Mouse (Mus musculus): ENCODE results near the gene Renbp. TPM values are rescaled to one million over a fixed set of nuclear protein-coding genes. Genes with fewer than 3 reads are reported as not detected.

Gene Renbp
- polyA plus RNA-seq, 1 experiment from 2014 or later, result 14.1 TPM

- Histone ChIP-seq H3K4me3 (replicated peaks) (no peak within 1 kb of the TSS), H3K36me3 (no peaks in the 10 kb centered on the region), H3K9me3 (no peaks in the 10 kb centered on the region), H3K4me2 (no peak within 1 kb of the TSS), H3K4me1 (replicated peaks) (no peaks in the 10 kb centered on the region), H3K27me3 (peaks cover 25% of the 10 kb centered on the region), H3K27ac (no peak within 1 kb of the TSS), H3K9ac (replicated peaks) (no peak within 1 kb of the TSS)
- ATAC-seq (ENCODE audit: insufficient number of reproducible peaks, insufficient read depth, low FRiP score, low TSS enrichment, low read depth), result no peak
- WGBS, result 66% methylated on average over 6 of the region's 6 CpGs
Observed at GRCm38 (mm10) chrX:73891551-73892152, 39.0 kb downstream of the Renbp start, which contains the start of gene Avpr2. TSS of gene Avpr2 (plus strand) at chrX:73892102.

- Histone ChIP-seq H3K9ac (replicated peaks) (no peak overlapping the region), H3K36me3 (no peaks in the 10 kb centered on the region), H3K27me3 (peaks cover 35% of the 10 kb centered on the region), H3K4me3 (replicated peaks) (no peak overlapping the region), H3K9me3 (no peaks in the 10 kb centered on the region), H3K4me2 (no peak overlapping the region), H3K4me1 (replicated peaks) (0 out of 2 replicates have a peak, but pooled peaks cover 2% of the 10 kb centered on the region), H3K27ac (no peak overlapping the region)
- ATAC-seq (ENCODE audit: insufficient number of reproducible peaks, insufficient read depth, low FRiP score, low TSS enrichment, low read depth), result 0 out of 2 replicates have a peak, but pooled peaks have one; percentile 46
- WGBS, result 18% methylated on average over 6 of the region's 6 CpGs
Observed at GRCm38 (mm10) chrX:73881463-73881862, 49.2 kb downstream of the Renbp start.

GRCm38 (mm10) chrX:73881036-73881427 lies 49.6 kb downstream of the Renbp start:
- H3K9me3 ChIP-seq, result no peaks in the 10 kb centered on the region
- H3K36me3 ChIP-seq, result no peaks in the 10 kb centered on the region
- 0 out of 2 replicates have a peak overlapping the region, but pooled peaks have one; percentile 37 for H3K9ac ChIP-seq (replicated peaks)
- H3K4me2 ChIP-seq, result peak overlapping the region; percentile 68
- H3K27me3 ChIP-seq, result peaks cover 35% of the 10 kb centered on the region
- H3K4me3 ChIP-seq (replicated peaks), result peak overlapping the region; percentile 41
- WGBS, result 24% methylated on average over 16 of the region's 16 CpGs
- H3K27ac ChIP-seq, result no peak overlapping the region
- ATAC-seq (ENCODE audit: insufficient number of reproducible peaks, insufficient read depth, low FRiP score, low TSS enrichment, low read depth), result peak; percentile 76
- 0 out of 2 replicates have a peak, but pooled peaks cover 2% of the 10 kb centered on the region for H3K4me1 ChIP-seq (replicated peaks)

- H3K4me3 ChIP-seq (replicated peaks), result peak overlapping the region; percentile 41
- 0 out of 2 replicates have a peak overlapping the region, but pooled peaks have one; percentile 37 for H3K9ac ChIP-seq (replicated peaks)
- no peaks in the 10 kb centered on the region for H3K9me3 ChIP-seq
- ATAC-seq (ENCODE audit: insufficient number of reproducible peaks, insufficient read depth, low FRiP score, low TSS enrichment, low read depth), result 0 out of 2 replicates have a peak, but pooled peaks have one; percentile 32
- 0 out of 2 replicates have a peak, but pooled peaks cover 2% of the 10 kb centered on the region for H3K4me1 ChIP-seq (replicated peaks)
- WGBS, result 23% methylated on average over 26 of the region's 48 CpGs
- H3K27me3 ChIP-seq, result peaks cover 35% of the 10 kb centered on the region
- H3K4me2 ChIP-seq, result peak overlapping the region; percentile 68
- H3K36me3 ChIP-seq, result no peaks in the 10 kb centered on the region
- H3K27ac ChIP-seq, result no peak overlapping the region
Observed at GRCm38 (mm10) chrX:73880194-73881035, 50.2 kb downstream of the Renbp start.

- Histone ChIP-seq H3K27ac (no peak overlapping the region), H3K36me3 (no peaks in the 10 kb centered on the region), H3K27me3 (peaks cover 32% of the 10 kb centered on the region), H3K9me3 (no peaks in the 10 kb centered on the region), H3K9ac (replicated peaks) (no peak overlapping the region), H3K4me2 (no peak overlapping the region), H3K4me1 (replicated peaks) (0 out of 2 replicates have a peak, but pooled peaks cover 2% of the 10 kb centered on the region), H3K4me3 (replicated peaks) (no peak overlapping the region)
- WGBS, result 68% methylated on average over 1 of the region's 1 CpGs
- no peak for ATAC-seq (ENCODE audit: insufficient number of reproducible peaks, insufficient read depth, low FRiP score, low TSS enrichment, low read depth)
Observed at GRCm38 (mm10) chrX:73877014-73877413, 53.6 kb downstream of the Renbp start.

GRCm38 (mm10) chrX:73875881-73876280 lies 54.8 kb downstream of the Renbp start:
- Histone ChIP-seq H3K27me3 (peaks cover 27% of the 10 kb centered on the region), H3K9ac (replicated peaks) (no peak overlapping the region), H3K27ac (no peak overlapping the region), H3K9me3 (no peaks in the 10 kb centered on the region), H3K4me2 (no peak overlapping the region), H3K4me3 (replicated peaks) (no peak overlapping the region), H3K4me1 (replicated peaks) (no peaks in the 10 kb centered on the region), H3K36me3 (no peaks in the 10 kb centered on the region)
- WGBS, result 76% methylated on average over 2 of the region's 2 CpGs
- no peak for ATAC-seq (ENCODE audit: insufficient number of reproducible peaks, insufficient read depth, low FRiP score, low TSS enrichment, low read depth)

Other genes starting within 250 kb of the Renbp start
- 154 and 167 TPM in 2 replicates for gene Bcap31, start 214.7 kb downstream of the Renbp start, polyA plus RNA-seq (2016; fragmentation: Nextera tagmentation; extraction: Ambion mirVana)
- 12.5 and 13.2 TPM in 2 replicates for gene Abcd1, start 214.3 kb downstream of the Renbp start, polyA plus RNA-seq (2016; fragmentation: Nextera tagmentation; extraction: Ambion mirVana)
- gene Plxnb3, start 173.8 kb downstream of the Renbp start, polyA plus RNA-seq (2016; fragmentation: Nextera tagmentation; extraction: Ambion mirVana), result 0.21 and 0.22 TPM in 2 replicates
- gene Srpk3, start 156.4 kb downstream of the Renbp start, polyA plus RNA-seq (2016; fragmentation: Nextera tagmentation; extraction: Ambion mirVana), result 9.6 and 12.9 TPM in 2 replicates
- 168 and 172 TPM in 2 replicates for gene Idh3g, start 144.0 kb downstream of the Renbp start, polyA plus RNA-seq (2016; fragmentation: Nextera tagmentation; extraction: Ambion mirVana)
- 136 and 142 TPM in 2 replicates for gene Ssr4, start 143.8 kb downstream of the Renbp start, polyA plus RNA-seq (2016; fragmentation: Nextera tagmentation; extraction: Ambion mirVana)
- 0.87 and 1.4 TPM in 2 replicates for gene Pdzd4, start 105.9 kb downstream of the Renbp start, polyA plus RNA-seq (2016; fragmentation: Nextera tagmentation; extraction: Ambion mirVana)
- gene Avpr2, start 38.7 kb downstream of the Renbp start, polyA plus RNA-seq (2016; fragmentation: Nextera tagmentation; extraction: Ambion mirVana), result 0.14 and 0.25 TPM in 2 replicates
- 0.93 and 1.7 TPM in 2 replicates for gene L1cam, start 34.7 kb downstream of the Renbp start, polyA plus RNA-seq (2016; fragmentation: Nextera tagmentation; extraction: Ambion mirVana)
- 2.7 and 3.7 TPM in 2 replicates for gene Arhgap4, start 9.0 kb downstream of the Renbp start, polyA plus RNA-seq (2016; fragmentation: Nextera tagmentation; extraction: Ambion mirVana)
- gene Naa10, start 8.9 kb downstream of the Renbp start, polyA plus RNA-seq (2016; fragmentation: Nextera tagmentation; extraction: Ambion mirVana), result 158 and 159 TPM in 2 replicates
- 74.0 and 77.5 TPM in 2 replicates for gene Hcfc1, start 35.5 kb upstream of the Renbp start, polyA plus RNA-seq (2016; fragmentation: Nextera tagmentation; extraction: Ambion mirVana)
- gene Irak1, start 93.1 kb upstream of the Renbp start, polyA plus RNA-seq (2016; fragmentation: Nextera tagmentation; extraction: Ambion mirVana), result 66.5 and 69.3 TPM in 2 replicates
- not detected in 2 replicates for gene Opn1mw, start 196.6 kb upstream of the Renbp start, polyA plus RNA-seq (2016; fragmentation: Nextera tagmentation; extraction: Ambion mirVana)
- gene Mecp2, start 204.5 kb upstream of the Renbp start, polyA plus RNA-seq (2016; fragmentation: Nextera tagmentation; extraction: Ambion mirVana), result 13.1 and 14.2 TPM in 2 replicates
- gene Tex28, start 237.0 kb upstream of the Renbp start, polyA plus RNA-seq (2016; fragmentation: Nextera tagmentation; extraction: Ambion mirVana), result not detected in 2 replicates
- gene Tktl1, start 246.4 kb upstream of the Renbp start, polyA plus RNA-seq (2016; fragmentation: Nextera tagmentation; extraction: Ambion mirVana), result 0.08 and 0.19 TPM in 2 replicates

Measured in limb, embryonic 12.5 days (tissue).